Mouse (Mus musculus) embryonic facial prominence, embryonic 13.5 days (tissue): Measurements from ENCODE around the gene Ptprr. TPM values are rescaled to one million over a fixed set of nuclear protein-coding genes. Genes with fewer than 3 reads are reported as not detected.

ENCODE experiments used
- ATAC-seq: fragments of 200-750 bp; cut with Nextera tagmentation; 2 replicates; pipeline ENCODE4 v1.8.0; 2017; ENCODE audit warnings: low read depth; ENCODE audit not compliant: insufficient number of reproducible peaks, insufficient read depth, low FRiP score, low TSS enrichment
- H3K27ac ChIP-seq: fragments of 300-500 bp; sonication (generic); 2 replicates; pipeline ENCODE4 v1.5.1; 2015; ENCODE audit warnings: moderate library complexity, mild to moderate bottlenecking, inconsistent platforms
- H3K27me3 ChIP-seq: fragments of 300-500 bp; sonication (generic); 2 replicates; pipeline ENCODE4 v1.6.1; 2015; ENCODE audit warnings: mild to moderate bottlenecking, inconsistent platforms
- H3K36me3 ChIP-seq: fragments of 300-500 bp; sonication (generic); 2 replicates; pipeline ENCODE4 v1.6.1; 2015; ENCODE audit warnings: mild to moderate bottlenecking, inconsistent platforms
- H3K4me1 ChIP-seq: fragments of 300-500 bp; sonication (generic); 2 replicates; pipeline ENCODE4 v1.6.1; 2015; ENCODE audit warnings: inconsistent platforms
- H3K4me2 ChIP-seq: fragments of 300-500 bp; sonication (generic); 2 replicates; pipeline ENCODE4 v1.6.1; 2015; ENCODE audit warnings: moderate library complexity, mild to moderate bottlenecking, inconsistent platforms
- H3K4me3 ChIP-seq: fragments of 300-500 bp; sonication (generic); 2 replicates; pipeline ENCODE4 v1.5.1; 2015; ENCODE audit warnings: mild to moderate bottlenecking, inconsistent platforms
- H3K9ac ChIP-seq: fragments of 300-500 bp; sonication (generic); 2 replicates; pipeline ENCODE4 v1.6.1; 2015; ENCODE audit warnings: mild to moderate bottlenecking, inconsistent platforms
- H3K9me3 ChIP-seq: fragments of 300-500 bp; sonication (generic); 2 replicates; pipeline ENCODE4 v1.6.1; 2016; ENCODE audit warnings: inconsistent platforms
- WGBS: fragments of 180-500 bp; shearing (Covaris S2); methylation state at CpG from one replicate; pipeline ENCODE4 v1.1.7; 2015; ENCODE audit warnings: mixed read lengths; 5-methylcytosine and 5-hydroxymethylcytosine counted together
- polyA plus RNA-seq: library from polyadenylated mRNA; unstranded; fragments of >200 nt; fragmentation: Nextera tagmentation; extraction: Ambion mirVana; gene quantifications from 2 replicates; pipeline ENCODE4 v1.2.1, GENCODE M21; 2015

Ptprr gene
- polyA plus RNA-seq, 1 experiment from 2014 or later = 2.1 TPM

DNA sequence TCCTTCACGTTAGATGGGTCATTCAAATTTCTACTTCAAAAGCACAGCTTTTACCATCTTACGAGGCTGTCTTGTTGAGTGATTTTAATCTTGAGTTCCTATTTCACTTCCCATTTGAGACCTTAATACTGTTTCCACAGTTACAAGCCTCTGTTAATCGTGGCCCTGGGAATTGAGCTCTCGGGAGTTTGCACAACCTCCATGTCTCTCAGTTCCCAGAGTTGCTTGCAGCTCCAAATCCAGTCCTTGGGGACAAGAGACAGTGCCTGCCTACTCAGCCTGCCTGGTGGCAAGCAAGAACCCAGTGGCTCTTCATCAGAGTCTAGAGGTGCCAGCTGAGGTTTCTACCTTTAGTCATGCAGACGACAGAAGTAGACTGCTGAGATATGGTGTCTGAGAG, 136.7 kb downstream of the Ptprr start:
- 43% methylated on average over 5 of the region's 5 CpGs for WGBS

DNA sequence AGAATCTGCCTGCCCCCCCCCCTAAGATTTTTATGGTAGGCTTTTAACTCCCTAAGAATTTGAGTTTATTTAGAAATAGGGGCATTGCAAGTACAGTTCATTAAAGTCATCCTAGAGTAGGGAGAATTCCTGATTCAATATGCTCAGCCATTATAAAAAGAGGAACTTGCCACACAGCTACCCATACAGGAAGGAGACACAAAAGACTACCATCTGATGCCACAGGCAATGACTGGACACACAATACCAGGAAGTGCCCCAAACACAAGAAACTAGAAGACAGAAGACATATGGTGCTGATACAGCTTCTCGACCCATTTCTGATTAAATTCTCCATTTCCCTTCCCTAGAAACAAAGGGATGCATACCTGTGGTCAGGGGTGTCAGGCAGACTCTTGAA, 138.7 kb downstream of the Ptprr start:
- 77% methylated on average over 1 of the region's 1 CpGs for WGBS

More for the DNA sequence above, 136.7 kb downstream of the Ptprr start:
- Histone ChIP-seq H3K27me3 (no peaks in the 10 kb centered on the region), H3K4me1 (no peaks in the 10 kb centered on the region), H3K4me2 (no peak overlapping the region), H3K9me3 (no peaks in the 10 kb centered on the region), H3K36me3 (no peaks in the 10 kb centered on the region), H3K27ac (no peak overlapping the region), H3K9ac (no peak overlapping the region), H3K4me3 (no peak overlapping the region)
- ATAC-seq = no peak

DNA sequence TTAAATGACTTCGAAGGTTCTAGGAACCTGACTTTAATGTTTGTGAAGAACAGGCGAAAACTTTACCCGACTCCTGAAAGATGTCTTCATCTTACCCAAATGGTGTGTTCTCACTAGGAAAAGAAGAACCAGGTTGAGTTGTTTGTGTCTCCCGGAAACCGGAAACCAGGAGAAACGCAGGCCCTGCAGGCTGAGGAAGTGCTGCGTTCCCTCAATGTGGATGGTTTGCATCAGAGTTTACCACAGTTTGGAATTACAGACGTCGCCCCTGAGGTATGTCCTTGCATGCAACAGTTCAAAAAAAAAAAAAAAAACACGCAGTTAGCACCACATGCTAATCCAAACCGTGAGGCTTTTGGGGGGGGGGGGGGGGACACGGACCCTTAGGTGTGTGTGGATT, 144.3 kb downstream of the Ptprr start:
- Histone ChIP-seq H3K36me3 (no peaks in the 10 kb centered on the region), H3K9me3 (no peaks in the 10 kb centered on the region), H3K9ac (no peak overlapping the region), H3K4me2 (no peak overlapping the region), H3K27me3 (no peaks in the 10 kb centered on the region), H3K4me3 (no peak overlapping the region), H3K27ac (no peak overlapping the region), H3K4me1 (no peaks in the 10 kb centered on the region)
- no peak for ATAC-seq
- WGBS = 40% methylated on average over 11 of the region's 12 CpGs

More for the DNA sequence above, 138.7 kb downstream of the Ptprr start:
- no peaks in the 10 kb centered on the region for H3K9me3 ChIP-seq
- H3K27me3 ChIP-seq = no peaks in the 10 kb centered on the region
- ATAC-seq = no peak
- H3K4me1 ChIP-seq = no peaks in the 10 kb centered on the region
- no peaks in the 10 kb centered on the region for H3K36me3 ChIP-seq
- no peak overlapping the region for H3K4me2 ChIP-seq
- no peak overlapping the region for H3K4me3 ChIP-seq
- no peak overlapping the region for H3K27ac ChIP-seq
- H3K9ac ChIP-seq = no peak overlapping the region

DNA sequence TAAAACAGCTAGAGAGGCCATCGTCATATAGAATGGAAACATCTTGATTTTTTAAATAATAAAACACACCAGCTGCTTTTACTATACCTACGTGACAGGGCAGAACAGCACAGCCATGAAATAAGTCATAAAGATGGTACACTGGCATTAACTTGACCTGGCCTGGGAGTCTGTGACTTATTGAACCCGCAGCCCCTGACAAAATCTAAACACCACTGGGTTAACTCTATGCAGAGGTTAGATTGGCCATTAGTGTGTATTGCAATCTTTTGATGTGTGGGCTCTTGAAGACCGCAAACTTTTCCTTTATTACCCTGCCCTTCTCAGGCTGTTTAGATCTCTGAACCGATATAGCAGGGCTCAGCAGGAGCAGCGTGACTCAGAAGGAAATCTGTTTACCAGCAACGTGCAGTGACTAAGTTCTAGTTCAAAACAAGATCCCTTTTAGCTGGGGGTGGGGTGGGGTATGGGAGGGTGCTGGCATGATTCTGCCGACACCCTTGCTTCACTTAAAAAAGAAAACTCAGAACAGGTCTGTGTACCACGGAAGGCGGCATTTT, 157.4 kb downstream of the Ptprr start:
- Histone ChIP-seq H3K9me3 (no peaks in the 10 kb centered on the region), H3K4me2 (no peak overlapping the region), H3K27me3 (no peaks in the 10 kb centered on the region), H3K36me3 (no peaks in the 10 kb centered on the region), H3K4me3 (no peak overlapping the region), H3K4me1 (0 out of 2 replicates have a peak, but pooled peaks cover 4% of the 10 kb centered on the region), H3K9ac (no peak overlapping the region), H3K27ac (no peak overlapping the region)
- ATAC-seq = no peak
- 54% methylated on average over 10 of the region's 10 CpGs for WGBS

DNA sequence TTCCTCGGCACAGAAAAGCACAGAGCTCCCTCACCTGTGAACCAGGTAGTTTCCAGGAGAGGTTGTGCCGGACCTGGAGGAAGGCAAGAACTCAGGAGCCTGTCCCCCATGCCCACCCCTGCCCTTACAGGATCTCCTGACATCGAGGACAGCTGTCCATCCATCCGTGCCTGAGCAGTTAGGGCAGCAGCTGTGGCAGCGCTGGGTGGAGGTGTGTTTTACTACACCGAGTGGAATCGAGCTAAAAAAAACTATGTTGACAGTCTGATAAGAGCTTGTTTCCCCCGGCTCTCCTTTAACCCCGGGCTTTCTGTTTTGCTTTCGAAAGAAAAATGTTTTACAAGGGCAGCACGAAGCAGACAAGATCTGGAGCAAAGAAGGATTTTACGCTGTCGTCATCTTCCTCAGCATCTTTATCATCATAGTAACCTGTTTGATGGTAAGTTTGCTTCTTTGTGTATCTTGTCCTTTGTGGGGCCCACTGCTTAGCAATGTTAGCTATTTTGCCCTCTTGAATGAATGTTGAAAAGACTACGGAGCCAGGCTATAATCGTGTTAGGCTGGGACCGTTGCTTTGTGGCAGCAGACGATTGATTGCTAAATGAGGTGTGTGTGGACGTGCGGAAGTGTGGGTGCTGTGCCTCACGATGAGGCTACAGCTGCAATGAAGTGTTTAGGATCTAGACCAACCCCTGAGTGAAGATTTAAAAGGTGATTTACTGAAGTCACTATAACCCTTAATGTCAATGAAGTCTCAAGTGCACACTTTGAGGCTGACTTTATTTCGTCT, 159.6 kb downstream of the Ptprr start:
- WGBS = 56% methylated on average over 21 of the region's 21 CpGs

DNA sequence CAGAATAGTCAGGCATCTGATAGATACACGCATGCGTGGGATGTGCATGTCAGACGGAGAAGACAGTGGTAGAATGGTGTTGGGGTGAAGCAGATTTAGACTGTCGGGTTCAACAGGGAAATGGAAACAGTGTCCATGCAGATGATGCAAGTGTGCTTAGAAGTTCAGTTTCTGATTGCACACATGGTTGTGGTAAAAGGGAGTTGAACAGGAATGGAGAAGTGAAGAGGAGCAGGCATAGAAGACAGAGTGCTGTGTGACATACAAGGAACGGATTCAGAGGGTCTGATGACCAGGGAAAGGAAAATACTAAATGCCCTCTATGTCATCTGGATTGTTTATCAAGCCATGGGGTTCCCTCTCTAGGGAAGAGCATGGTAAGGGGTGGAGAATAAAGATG, 163.2 kb downstream of the Ptprr start:
- ATAC-seq = no peak
- no peak overlapping the region for H3K4me2 ChIP-seq
- no peaks in the 10 kb centered on the region for H3K27me3 ChIP-seq
- H3K27ac ChIP-seq = no peak overlapping the region
- 85% methylated on average over 5 of the region's 5 CpGs for WGBS
- H3K36me3 ChIP-seq = no peaks in the 10 kb centered on the region
- H3K4me3 ChIP-seq = no peak overlapping the region
- no peaks in the 10 kb centered on the region for H3K9me3 ChIP-seq
- H3K4me1 ChIP-seq = no peaks in the 10 kb centered on the region
- no peak overlapping the region for H3K9ac ChIP-seq

More for the DNA sequence above, 159.6 kb downstream of the Ptprr start:
- Histone ChIP-seq H3K4me1 (0 out of 2 replicates have a peak, but pooled peaks cover 4% of the 10 kb centered on the region), H3K9me3 (no peaks in the 10 kb centered on the region), H3K4me2 (peak overlapping the region; percentile 32), H3K27me3 (no peaks in the 10 kb centered on the region), H3K36me3 (no peaks in the 10 kb centered on the region), H3K9ac (no peak overlapping the region), H3K4me3 (no peak overlapping the region), H3K27ac (no peak overlapping the region)
- no peak for ATAC-seq

DNA sequence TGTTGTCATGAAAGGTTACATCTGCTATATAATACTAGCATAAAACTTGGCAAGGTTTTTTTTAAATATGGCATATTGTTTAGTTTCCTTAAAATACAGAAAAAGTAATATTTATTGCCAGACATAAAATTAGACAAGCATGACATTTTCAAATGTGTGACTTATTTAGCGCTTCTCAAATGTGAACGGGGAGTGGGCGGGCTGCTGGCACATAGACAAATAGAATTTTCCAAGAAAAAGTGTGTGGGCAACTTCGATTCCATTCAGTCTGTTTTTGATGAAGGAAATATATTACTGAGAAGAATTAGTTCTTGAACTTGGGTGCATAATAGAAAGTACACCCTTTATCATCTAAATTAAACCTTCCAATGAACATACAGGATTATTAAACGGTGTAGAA, 164.2 kb downstream of the Ptprr start:
- H3K4me1 ChIP-seq = no peaks in the 10 kb centered on the region
- no peaks in the 10 kb centered on the region for H3K36me3 ChIP-seq
- no peaks in the 10 kb centered on the region for H3K9me3 ChIP-seq
- H3K4me3 ChIP-seq = no peak overlapping the region
- no peak for ATAC-seq
- 75% methylated on average over 5 of the region's 5 CpGs for WGBS
- no peak overlapping the region for H3K4me2 ChIP-seq
- H3K27me3 ChIP-seq = no peaks in the 10 kb centered on the region
- H3K9ac ChIP-seq = no peak overlapping the region
- no peak overlapping the region for H3K27ac ChIP-seq

DNA sequence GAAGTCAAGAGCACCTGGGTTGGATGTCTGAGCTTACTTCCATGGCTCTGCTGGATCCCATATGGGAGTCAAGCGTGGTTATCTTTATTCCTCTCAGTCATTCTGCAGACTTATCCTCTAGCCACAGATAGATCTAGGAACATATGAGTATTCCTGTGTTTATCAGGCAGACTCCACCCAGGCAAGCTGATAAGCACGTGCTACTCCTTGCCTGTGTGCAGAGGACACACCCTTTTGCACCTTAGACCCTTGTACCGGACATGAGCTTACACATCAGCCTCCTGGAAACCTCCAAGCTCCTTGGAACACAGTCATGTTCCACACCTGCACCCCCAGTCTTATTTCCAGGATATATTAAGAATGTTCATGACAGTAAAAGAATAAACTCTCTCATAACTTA, 165.2 kb downstream of the Ptprr start:
- Histone ChIP-seq H3K9me3 (no peaks in the 10 kb centered on the region), H3K27me3 (no peaks in the 10 kb centered on the region), H3K4me1 (no peaks in the 10 kb centered on the region), H3K27ac (no peak overlapping the region), H3K4me3 (no peak overlapping the region), H3K9ac (no peak overlapping the region), H3K36me3 (no peaks in the 10 kb centered on the region), H3K4me2 (no peak overlapping the region)
- WGBS = 76% methylated on average over 3 of the region's 3 CpGs
- no peak for ATAC-seq

DNA sequence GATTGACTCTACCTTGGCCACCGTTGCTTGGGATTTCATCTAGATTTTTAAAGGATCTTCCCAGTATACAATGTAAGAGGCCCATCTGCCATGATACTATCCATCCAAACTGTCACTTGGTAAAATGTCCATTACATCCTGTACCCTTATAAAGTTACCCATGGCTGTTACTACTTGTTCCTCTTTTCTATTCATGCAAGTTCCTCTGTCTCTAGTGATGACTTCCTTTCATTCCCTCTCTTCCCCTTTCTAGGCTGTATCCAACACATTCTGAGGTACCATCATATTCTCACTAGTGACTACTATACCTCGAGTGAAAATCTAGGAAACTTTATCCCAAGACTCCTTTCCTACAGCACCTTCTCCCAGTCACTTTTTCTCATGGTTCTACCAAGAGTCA, 173.7 kb downstream of the Ptprr start:
- Histone ChIP-seq H3K4me2 (no peak overlapping the region), H3K27ac (no peak overlapping the region), H3K4me3 (no peak overlapping the region), H3K9me3 (no peaks in the 10 kb centered on the region), H3K27me3 (peaks cover 9% of the 10 kb centered on the region; the same call in 1 of the 2 replicates), H3K9ac (no peak overlapping the region), H3K36me3 (no peaks in the 10 kb centered on the region), H3K4me1 (0 out of 2 replicates have a peak, but pooled peaks cover 5% of the 10 kb centered on the region)
- 80% methylated on average over 2 of the region's 2 CpGs for WGBS
- ATAC-seq = no peak

DNA sequence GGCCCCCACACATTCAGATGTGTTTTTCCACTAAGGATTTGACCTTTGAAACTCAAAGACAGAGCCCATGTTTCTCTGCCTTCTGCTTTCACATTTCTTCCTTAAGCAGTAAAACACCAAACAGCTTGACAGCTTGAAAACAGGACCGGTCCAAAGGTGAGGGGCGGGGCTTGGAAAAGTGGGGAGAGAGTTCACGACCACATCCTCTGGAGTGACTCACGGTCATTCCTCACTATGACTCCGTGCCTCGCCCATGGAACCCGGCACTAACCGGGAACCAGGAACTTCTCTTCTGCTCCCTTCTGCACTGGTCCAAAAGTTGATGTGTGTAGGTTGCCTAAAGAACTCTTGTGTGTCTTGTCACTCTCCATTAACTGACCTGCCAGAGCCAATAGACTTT, 174.3 kb downstream of the Ptprr start:
- H3K9ac ChIP-seq = no peak overlapping the region
- ATAC-seq = no peak
- 92% methylated on average over 8 of the region's 8 CpGs for WGBS
- H3K4me3 ChIP-seq = no peak overlapping the region
- H3K36me3 ChIP-seq = no peaks in the 10 kb centered on the region
- H3K9me3 ChIP-seq = no peaks in the 10 kb centered on the region
- H3K27me3 ChIP-seq = peaks cover 9% of the 10 kb centered on the region; the same call in 1 of the 2 replicates
- no peak overlapping the region for H3K27ac ChIP-seq
- H3K4me2 ChIP-seq = no peak overlapping the region
- H3K4me1 ChIP-seq = peaks cover 9% of the 10 kb centered on the region; the same call in 1 of the 2 replicates

DNA sequence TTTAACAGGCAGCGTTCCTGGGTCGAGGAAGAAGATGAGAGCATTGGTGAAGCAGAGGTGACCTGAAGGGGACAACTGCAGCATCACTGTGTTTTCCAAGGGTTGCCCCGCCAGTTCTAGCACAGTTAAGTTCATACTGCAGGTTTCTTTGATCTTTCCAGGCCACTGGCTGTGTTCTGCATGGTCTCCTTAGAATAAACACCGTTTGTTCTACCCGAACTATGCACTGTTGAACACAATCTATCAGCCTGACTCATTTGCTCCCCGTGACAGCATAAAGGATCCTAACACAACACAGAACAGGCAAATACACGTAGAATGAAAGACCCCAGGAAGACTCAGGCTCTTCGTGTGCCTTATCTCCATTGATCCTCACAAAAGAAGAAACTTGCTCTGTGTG, 176.4 kb downstream of the Ptprr start:
- no peaks in the 10 kb centered on the region for H3K9me3 ChIP-seq
- no peak overlapping the region for H3K27ac ChIP-seq
- H3K4me3 ChIP-seq = no peak overlapping the region
- no peak overlapping the region for H3K4me2 ChIP-seq
- WGBS = 70% methylated on average over 8 of the region's 8 CpGs
- no peaks in the 10 kb centered on the region for H3K36me3 ChIP-seq
- H3K4me1 ChIP-seq = peaks cover 9% of the 10 kb centered on the region; the same call in 1 of the 2 replicates
- ATAC-seq = no peak
- H3K27me3 ChIP-seq = peaks cover 9% of the 10 kb centered on the region; the same call in 1 of the 2 replicates
- no peak overlapping the region for H3K9ac ChIP-seq
